Mouse (Mus musculus) megakaryocyte-erythroid progenitor cell, adult 5-6 weeks (primary cell): ENCODE measurements around the gene Gnaq. TPM values are rescaled to one million over a fixed set of nuclear protein-coding genes. Genes with fewer than 3 reads are reported as not detected.

Experiments
- ATAC-seq: replicated peaks from 2 replicates; pipeline ENCODE4 v1.8.0; 2016; ENCODE audit warnings: mild to moderate bottlenecking, inconsistent platforms; ENCODE audit not compliant: severe bottlenecking, poor library complexity, low FRiP score, low TSS enrichment
- total RNA-seq, 2 experiments: library from RNA; stranded (forward) in 1 of 2; stranded (reverse) in 1 of 2; fragments of 200-1000, 215-1000 nt in 1 of 2; fragments of >200 nt in 1 of 2; fragmentation: Nextera tagmentation in 1 of 2; gene quantifications; 2 replicates each; pipeline ENCODE4 v1.2.3; 2014 to 2017

Gene Gnaq
- total RNA-seq, 2 experiments from 2014 or later = 6.2 to 20.8 TPM

- ATAC-seq = no peak
These were observed 261.8 kb downstream of the Gnaq start for GRCm38 (mm10) chr19:16394381-16394780.

GRCm38 (mm10) chr19:16403101-16403500 lies 270.5 kb downstream of the Gnaq start:
- ATAC-seq = no peak

- ATAC-seq = no peak
These were observed 275.1 kb downstream of the Gnaq start for GRCm38 (mm10) chr19:16407727-16408126.

- ATAC-seq = no peak
These were observed 278.7 kb downstream of the Gnaq start for GRCm38 (mm10) chr19:16411302-16411701.

GRCm38 (mm10) chr19:16418086-16418663 lies 285.5 kb downstream of the Gnaq start:
- ATAC-seq = no peak

GRCm38 (mm10) chr19:16425596-16425995 lies 293.0 kb downstream of the Gnaq start:
- no peak for ATAC-seq

GRCm38 (mm10) chr19:16431368-16431767 lies 298.7 kb downstream of the Gnaq start:
- ATAC-seq = no peak

GRCm38 (mm10) chr19:16434879-16435278 lies 302.2 kb downstream of the Gnaq start:
- peak; percentile 38 for ATAC-seq

GRCm38 (mm10) chr19:16435531-16436231 lies 303.1 kb downstream of the Gnaq start, which contains the start of gene Gna14:
Gene Gna14, plus strand, starts transcription at chr19:16435762.
- peak; percentile 89 for ATAC-seq

GRCm38 (mm10) chr19:16436335-16437169 lies 303.9 kb downstream of the Gnaq start:
- ATAC-seq = peak; percentile 24

Other genes with a start within 250 kb of the Gnaq start
- gene Psat1, start 185.5 kb upstream of the Gnaq start, total RNA-seq (2014; fragmentation: Nextera tagmentation) = 52.7 and 53.5 TPM in 2 replicates
- 61.7 and 63.8 TPM in 2 replicates for gene Psat1, start 185.5 kb upstream of the Gnaq start, total RNA-seq (2017)
- gene Cep78, start 147.8 kb upstream of the Gnaq start, total RNA-seq (2014; fragmentation: Nextera tagmentation) = 23.0 and 29.4 TPM in 2 replicates
- 25.7 and 25.8 TPM in 2 replicates for gene Cep78, start 147.8 kb upstream of the Gnaq start, total RNA-seq (2017)